In genomic region chr3:89147101-89147978, GRCm38 (mm10) we compare ENCODE assay signal across 8 mouse cellular contexts. TPM values are rescaled to one million over a fixed set of nuclear protein-coding genes. Genes with fewer than 3 reads are reported as not detected.
DNase-seq lines count a peak whose midpoint lies in the region; ATAC-seq and TF ChIP-seq lines count a peak whose summit lies in the region.

No protein-coding gene starts in this region.

- H3K9me3 ChIP-seq in liver, postnatal 0 days (ENCODE audit: low read length) = no peaks in the 10 kb centered on the region

- ATAC-seq in common myeloid progenitor, adult 5-6 weeks (replicated peaks; ENCODE audit: low read depth, poor library complexity, severe bottlenecking) = 0 out of 2 replicates have a peak, but pooled peaks have one; percentile 19
- ATAC-seq in liver, postnatal 0 days = peak; percentile 81

- peak overlapping the region; percentile 53 for H3K4me2 ChIP-seq in liver, postnatal 0 days (ENCODE audit: low read depth, low read length)

- no peak overlapping the region for H3K27ac ChIP-seq in liver, postnatal 0 days (ENCODE audit: low read depth)

- peak; percentile 56 for DNase-seq in adrenal gland, postnatal 10 days
- DNase-seq in adrenal gland, postnatal 4 days (ENCODE audit: low spot score in 2 of 2) = no peak
- DNase-seq in kidney, adult 11 months = peak; percentile 72
- DNase-seq in liver, postnatal 0 days = peak; percentile 69
- DNase-seq in yolk sac, embryonic 10.5 days (ENCODE audit: low spot score) = peak; percentile 80
- DNase-seq in ovary, postnatal 36 days (ENCODE audit: low spot score) = no peak
- DNase-seq in frontal cortex, postnatal 25 days (ENCODE audit: low spot score in 2 of 2) = no peak

- no peak for TF ChIP-seq EP300 in liver, postnatal 0 days (IDR thresholded peaks at IDR 0.05; ENCODE audit: low read depth)

- no peak overlapping the region for H3K9ac ChIP-seq in liver, postnatal 0 days (replicated peaks)

- peaks cover 28% of the 10 kb centered on the region for H3K36me3 ChIP-seq in liver, postnatal 0 days (replicated peaks; ENCODE audit: insufficient read depth, low read length)

- 22% methylated on average over 26 of the region's 26 CpGs for WGBS in liver, postnatal 0 days (ENCODE audit: insufficient replicate concordance)

- H3K27me3 ChIP-seq in liver, postnatal 0 days (ENCODE audit: insufficient read depth, low read length) = peaks cover 8% of the 10 kb centered on the region; the same call in 1 of the 2 replicates

- peak overlapping the region; percentile 0; the same call in 1 of the 2 replicates for H3K4me3 ChIP-seq in liver, postnatal 0 days (ENCODE audit: low read depth, low read length)

- peaks cover 9% of the 10 kb centered on the region; the same call in 1 of the 2 replicates for H3K4me1 ChIP-seq in liver, postnatal 0 days (ENCODE audit: insufficient read depth)

- TF ChIP-seq CTCF in liver, postnatal 0 days (IDR thresholded peaks at IDR 0.05; ENCODE audit: low read depth) = no peak

RNA-seq across cellular contexts. Expression of gene Pklr, which starts 11.4 kb away (rescaled TPM):
- total RNA-seq in adrenal gland, postnatal 10 days (2021) = 10 to 100 TPM; 15.2 to 41.1 TPM
- 10 to 100 TPM; 11.2 to 24.5 TPM for total RNA-seq in adrenal gland, postnatal 4 days (2021)
- total RNA-seq in common myeloid progenitor, adult 5-6 weeks (2017) = 44.1 and 92.6 TPM in 2 replicates
- 18.6 and 27.8 TPM in 2 replicates for polyA plus RNA-seq in liver, postnatal 0 days (2015; fragmentation: Nextera tagmentation; extraction: Ambion mirVana)

RNA-seq across cellular contexts. Expression of gene Hcn3, which starts 12.7 kb away (rescaled TPM):
- total RNA-seq in adrenal gland, postnatal 10 days (2021) = 1 to 10 TPM; 2.2 to 5.7 TPM
- total RNA-seq in adrenal gland, postnatal 4 days (2021) = 10 to 100 TPM; 15.0 to 17.8 TPM
- total RNA-seq in common myeloid progenitor, adult 5-6 weeks (2017) = 0.37 and 0.53 TPM in 2 replicates
- polyA plus RNA-seq in liver, postnatal 0 days (2015; fragmentation: Nextera tagmentation; extraction: Ambion mirVana) = 0.19 and 0.49 TPM in 2 replicates

RNA-seq across cellular contexts. Expression of gene Clk2, which starts 17.3 kb away (rescaled TPM):
- 10 to 100 TPM; 42.0 to 65.6 TPM for total RNA-seq in adrenal gland, postnatal 10 days (2021)
- total RNA-seq in adrenal gland, postnatal 4 days (2021) = 100 to 1,000 TPM; 103 TPM
- total RNA-seq in common myeloid progenitor, adult 5-6 weeks (2017) = 48.5 and 80.8 TPM in 2 replicates
- polyA plus RNA-seq in liver, postnatal 0 days (2015; fragmentation: Nextera tagmentation; extraction: Ambion mirVana) = 5.0 and 5.7 TPM in 2 replicates

RNA-seq across cellular contexts. Expression of gene Scamp3, which starts 29.9 kb away (rescaled TPM):
- total RNA-seq in adrenal gland, postnatal 10 days (2021) = 10 to 100 TPM; 67.9 to 72.7 TPM
- total RNA-seq in adrenal gland, postnatal 4 days (2021) = 100 to 1,000 TPM; 114 to 122 TPM
- 29.2 and 46.9 TPM in 2 replicates for total RNA-seq in common myeloid progenitor, adult 5-6 weeks (2017)
- polyA plus RNA-seq in liver, postnatal 0 days (2015; fragmentation: Nextera tagmentation; extraction: Ambion mirVana) = 50.1 and 52.2 TPM in 2 replicates

RNA-seq across cellular contexts. Expression of gene Fam189b, which starts 35.6 kb away (rescaled TPM):
- total RNA-seq in adrenal gland, postnatal 10 days (2021) = 10 to 100 TPM; 16.2 to 24.8 TPM
- 10 to 100 TPM; 27.2 to 34.1 TPM for total RNA-seq in adrenal gland, postnatal 4 days (2021)
- 4.5 and 8.6 TPM in 2 replicates for total RNA-seq in common myeloid progenitor, adult 5-6 weeks (2017)
- polyA plus RNA-seq in liver, postnatal 0 days (2015; fragmentation: Nextera tagmentation; extraction: Ambion mirVana) = 1.4 and 2.1 TPM in 2 replicates

Comparison
In these comparisons a context has a peak if more than half of its experiments do, and no peak if none do; other contexts are left out.
1. DNase-seq: peak in adrenal gland, postnatal 10 days (single experiment), kidney, adult 11 months (single experiment), liver, postnatal 0 days (single experiment) and yolk sac, embryonic 10.5 days (single experiment); none in adrenal gland, postnatal 4 days (0 of 2), ovary, postnatal 36 days (single experiment) and frontal cortex, postnatal 25 days (0 of 2).